Mouse (Mus musculus) adrenal gland, adult 8-10 months (tissue): ENCODE measurements at regions not wholly inside any gene's neighbourhood (a gene's known extent, or its start where the extent isn't known, plus 50 kb on each side); places are given as distances from the start of the nearest gene placed in this dataset.

Experiments used
- DNase-seq: peaks from one replicate; pipeline ENCODE4 v3.0.0; 2022

DNA sequence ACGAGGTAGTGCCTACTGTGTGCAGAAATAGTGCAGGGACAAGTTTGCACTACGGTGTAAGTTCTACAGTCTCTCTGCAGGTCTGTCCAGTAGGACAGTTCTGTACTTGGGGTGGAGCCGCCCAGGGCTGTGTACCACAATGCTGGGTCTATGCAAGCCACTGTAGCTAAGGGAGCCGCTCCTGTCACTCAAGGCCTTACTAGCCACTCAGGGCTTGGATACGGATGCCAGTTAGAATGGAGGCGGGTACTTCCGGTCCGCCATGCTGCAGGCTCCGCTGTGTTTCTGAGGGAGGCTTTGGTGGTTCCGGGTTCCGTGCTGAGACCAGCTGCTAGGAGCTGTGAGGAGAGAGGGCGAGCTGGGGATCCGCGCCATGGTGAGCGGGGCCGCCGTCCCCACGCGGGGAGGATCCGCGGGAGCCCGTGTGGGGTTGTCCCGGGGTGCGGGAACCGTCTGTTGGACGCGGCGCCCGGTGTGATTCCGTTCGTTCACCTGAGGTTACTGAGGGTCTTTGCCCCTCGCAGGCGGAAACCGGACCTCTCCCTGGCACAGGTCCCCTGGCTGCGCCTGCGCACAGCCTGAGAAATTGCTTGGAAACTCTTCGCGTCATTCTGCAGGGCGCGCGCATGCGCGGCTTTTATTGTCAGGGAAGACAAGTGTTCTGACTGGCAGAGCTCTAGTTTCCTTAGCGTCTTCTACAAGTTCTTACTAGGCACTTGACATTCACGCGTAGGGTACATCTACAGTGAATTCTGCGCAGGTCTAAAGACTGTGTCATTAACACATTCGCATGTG is 51.0 kb upstream of the Zfp873 start:
- DNase-seq, result peak; percentile 60
